Mouse (Mus musculus) neural tube, embryonic 14.5 days (tissue): Measurements from ENCODE around the gene Got1. TPM values are rescaled to one million over a fixed set of nuclear protein-coding genes. Genes with fewer than 3 reads are reported as not detected.

Experiments used
- ATAC-seq: fragments of 200-750 bp; cut with Nextera tagmentation; 2 replicates; pipeline ENCODE4 v1.8.0; 2017; ENCODE audit warnings: low read depth, mild to moderate bottlenecking, moderate TSS enrichment, moderate library complexity
- H3K27ac ChIP-seq: fragments of 300-500 bp; sonication (generic); 2 replicates; pipeline ENCODE4 v1.5.1; 2014; ENCODE audit warnings: low read depth, mild to moderate bottlenecking, control low read depth, low read length, moderate library complexity, mixed read lengths
- H3K27me3 ChIP-seq: fragments of 300-500 bp; sonication (generic); 2 replicates; pipeline ENCODE4 v1.6.1; 2014; ENCODE audit warnings: low read length; ENCODE audit not compliant: control insufficient read depth, insufficient read depth
- H3K36me3 ChIP-seq: fragments of 300-500 bp; sonication (generic); 2 replicates; pipeline ENCODE4 v1.6.1; 2014; ENCODE audit warnings: low read length, mixed read lengths; ENCODE audit not compliant: control insufficient read depth, insufficient read depth
- H3K4me1 ChIP-seq: fragments of 300-500 bp; sonication (generic); 2 replicates; pipeline ENCODE4 v1.6.1; 2014; ENCODE audit warnings: low read length; ENCODE audit not compliant: control insufficient read depth, insufficient read depth
- H3K4me2 ChIP-seq: fragments of 300-500 bp; sonication (generic); 2 replicates; pipeline ENCODE4 v1.6.1; 2014; ENCODE audit warnings: mild to moderate bottlenecking, low read depth, low read length, control low read depth
- H3K4me3 ChIP-seq: fragments of 300-500 bp; sonication (generic); 2 replicates; pipeline ENCODE4 v1.5.1; 2014; ENCODE audit warnings: low read depth, low read length, control low read depth, mixed read lengths
- H3K9ac ChIP-seq: fragments of 300-500 bp; sonication (generic); replicated peaks from 2 replicates; pipeline ENCODE4 v1.6.1; 2014; ENCODE audit warnings: low read depth, mild to moderate bottlenecking, control low read depth, low read length, mixed read lengths
- H3K9me3 ChIP-seq: fragments of 300-500 bp; sonication (generic); 2 replicates; pipeline ENCODE4 v1.6.1; 2016; ENCODE audit warnings: low read length; ENCODE audit not compliant: control insufficient read depth
- WGBS: fragments of 180-500 bp; shearing (Covaris S2); extraction: QIAGEN DNeasy Blood & Tissue Kit; methylation state at CpG from one replicate; pipeline ENCODE4 v1.1.7; 2014; 5-methylcytosine and 5-hydroxymethylcytosine counted together
- polyA plus RNA-seq: library from polyadenylated mRNA; unstranded; fragments of >200 nt; fragmentation: Nextera tagmentation; extraction: Ambion mirVana; gene quantifications from 2 replicates; pipeline ENCODE4 v1.2.1, GENCODE M21; 2014

Gene Got1
- polyA plus RNA-seq, 1 experiment from 2014 or later: 99.5 TPM

DNA sequence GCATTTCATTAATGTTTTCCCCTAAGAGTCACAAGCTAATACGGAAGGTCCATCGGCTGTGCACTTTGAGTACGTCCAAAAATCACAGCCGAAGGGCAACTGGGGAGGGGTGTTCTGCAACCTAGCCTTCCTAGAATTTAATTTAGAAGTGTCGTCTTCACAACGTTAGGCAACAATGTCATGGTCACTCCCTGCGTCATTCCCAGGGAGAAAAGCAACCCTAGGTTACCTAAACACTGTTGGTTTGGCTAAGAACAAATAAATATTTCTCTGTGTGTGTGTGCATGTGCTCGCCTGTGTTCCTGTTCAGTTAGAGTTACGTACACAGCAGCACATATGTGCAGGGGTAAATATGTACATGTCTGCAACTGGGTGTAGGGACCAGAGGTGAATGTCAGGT is 1.6 kb upstream of the Got1 start:
- no peak for ATAC-seq
- Histone ChIP-seq H3K9me3 (no peaks in the 10 kb centered on the region), H3K4me3 (no peak overlapping the region), H3K27ac (no peak overlapping the region), H3K36me3 (no peaks in the 10 kb centered on the region), H3K27me3 (no peaks in the 10 kb centered on the region), H3K4me1 (peaks cover 14% of the 10 kb centered on the region), H3K4me2 (no peak overlapping the region), H3K9ac (no peak overlapping the region)
- 92% methylated on average over 9 of the region's 9 CpGs for WGBS

DNA sequence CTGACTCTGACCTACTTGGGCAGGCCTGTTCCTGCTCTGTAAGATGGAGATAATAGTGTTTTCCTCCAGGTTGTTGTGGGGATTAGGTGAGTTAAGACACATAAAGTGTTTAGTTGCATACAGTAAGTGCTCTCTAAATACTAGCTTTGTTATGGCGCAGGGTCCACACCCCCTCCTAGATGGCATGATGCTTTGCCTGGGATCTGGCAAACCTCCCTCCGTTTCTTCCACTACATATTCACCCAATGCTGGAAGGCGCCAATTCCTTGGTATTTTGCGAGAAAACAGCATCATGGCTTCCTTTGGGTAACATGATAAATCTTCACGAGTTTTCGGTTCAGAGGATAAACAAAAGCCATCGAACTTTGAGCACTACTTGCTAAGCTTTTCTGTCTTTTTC is 1.2 kb upstream of the Got1 start:
- WGBS: 93% methylated on average over 7 of the region's 7 CpGs
- peak overlapping the region; percentile 56; the same call in 1 of the 2 replicates for H3K4me3 ChIP-seq

DNA sequence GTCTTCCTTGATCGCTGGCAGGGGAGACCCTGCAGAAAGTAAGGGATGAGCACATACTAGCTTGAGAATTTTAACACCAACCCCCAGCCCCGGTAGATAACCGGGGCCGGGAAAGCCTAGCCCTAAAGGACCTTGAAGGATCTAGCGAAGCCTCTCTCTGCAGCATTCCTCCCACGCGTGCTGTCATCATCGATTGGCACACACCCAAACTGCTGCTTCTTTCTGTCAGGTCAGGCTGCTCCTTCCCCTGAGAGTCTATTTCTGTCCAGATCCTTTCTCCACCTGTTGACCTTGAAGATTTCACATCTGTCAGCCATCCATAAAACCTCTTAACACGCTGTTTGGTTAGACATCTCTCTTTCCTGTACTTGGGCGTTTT is 688 bp upstream of the Got1 start:
- no peaks in the 10 kb centered on the region for H3K9me3 ChIP-seq
- H3K27ac ChIP-seq: peak overlapping the region; percentile 76
- H3K9ac ChIP-seq: peak overlapping the region; percentile 71
- H3K36me3 ChIP-seq: no peaks in the 10 kb centered on the region
- H3K4me1 ChIP-seq: peaks cover 18% of the 10 kb centered on the region
- WGBS: 21% methylated on average over 10 of the region's 10 CpGs
- peak overlapping the region; percentile 56 for H3K4me3 ChIP-seq
- peak overlapping the region; percentile 76 for H3K4me2 ChIP-seq
- no peaks in the 10 kb centered on the region for H3K27me3 ChIP-seq
- no peak; the same call in 1 of the 2 replicates for ATAC-seq

More for the DNA sequence above, 1.2 kb upstream of the Got1 start:
- Histone ChIP-seq H3K36me3 (no peaks in the 10 kb centered on the region), H3K27ac (no peak overlapping the region), H3K9me3 (no peaks in the 10 kb centered on the region), H3K9ac (no peak overlapping the region; the same call in 1 of the 2 replicates), H3K4me1 (peaks cover 16% of the 10 kb centered on the region), H3K27me3 (no peaks in the 10 kb centered on the region), H3K4me2 (peak overlapping the region; percentile 76)
- no peak for ATAC-seq

DNA sequence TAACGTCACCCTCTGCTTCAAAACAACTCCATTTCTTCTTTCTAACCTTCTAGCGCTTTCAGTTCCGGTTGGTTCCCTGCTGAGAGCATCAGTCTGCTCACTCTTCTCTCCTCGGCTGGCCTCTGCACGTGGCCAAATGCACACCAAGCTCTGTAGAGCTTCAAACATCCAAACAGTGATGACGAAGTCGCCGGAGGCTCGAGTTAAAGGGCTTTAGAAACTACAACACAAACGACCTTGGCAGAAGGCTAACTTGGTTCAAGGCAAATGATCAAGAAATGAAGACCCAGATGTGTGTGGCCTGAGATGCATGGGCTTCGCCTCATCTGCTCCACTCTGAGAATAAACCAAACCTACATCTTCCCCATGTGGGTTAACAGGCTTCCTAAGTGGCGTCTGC is 854 bp downstream of the Got1 start:
- H3K9ac ChIP-seq: peak overlapping the region; percentile 71; the same call in 1 of the 2 replicates
- 6% methylated on average over 12 of the region's 12 CpGs for WGBS
- no peak overlapping the region for H3K27ac ChIP-seq
- H3K4me2 ChIP-seq: peak overlapping the region; percentile 64
- peak overlapping the region; percentile 56 for H3K4me3 ChIP-seq
- no peaks in the 10 kb centered on the region for H3K27me3 ChIP-seq
- no peaks in the 10 kb centered on the region for H3K9me3 ChIP-seq
- H3K36me3 ChIP-seq: no peaks in the 10 kb centered on the region
- H3K4me1 ChIP-seq: peaks cover 18% of the 10 kb centered on the region
- no peak for ATAC-seq

DNA sequence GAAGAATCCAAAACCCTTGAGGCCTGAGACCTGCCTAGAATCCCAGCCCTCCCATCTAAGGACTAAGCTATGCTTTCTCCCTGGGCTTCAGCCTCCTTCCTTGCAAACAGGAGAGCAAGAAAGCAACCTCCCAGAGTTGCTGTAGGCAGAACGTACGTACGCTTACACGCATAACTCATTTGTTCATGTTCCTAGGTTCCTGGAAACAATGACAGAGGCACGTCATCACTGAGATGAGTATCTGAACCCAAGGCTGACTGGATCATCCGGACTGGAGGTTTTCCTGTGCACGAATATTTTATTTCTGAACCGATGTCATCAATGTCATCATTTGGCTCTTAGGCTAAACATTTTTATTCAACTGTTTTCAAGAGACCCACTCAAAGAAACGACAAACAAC is 2.4 kb downstream of the Got1 start:
- H3K9ac ChIP-seq: no peak overlapping the region

DNA sequence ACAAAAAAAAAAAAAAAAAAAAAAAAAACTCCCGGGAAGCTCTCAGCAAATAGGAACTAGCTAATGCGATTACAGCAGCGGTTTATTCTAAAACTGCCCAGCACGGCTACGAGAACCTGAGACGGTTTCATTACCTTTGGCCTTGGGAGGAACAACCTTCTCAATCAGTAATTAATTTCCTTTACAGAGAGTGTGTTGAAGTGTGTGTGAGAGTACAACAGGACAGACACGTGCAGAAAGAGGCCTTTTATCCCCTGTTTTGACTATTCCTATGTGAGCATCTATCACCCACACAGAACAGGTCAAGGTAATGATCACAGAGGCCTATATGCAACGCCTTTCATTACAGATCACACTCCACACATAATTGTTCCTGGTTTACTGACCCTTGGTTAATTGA is 3.0 kb downstream of the Got1 start:
- no peak overlapping the region for H3K4me3 ChIP-seq
- H3K9ac ChIP-seq: no peak overlapping the region
- H3K4me1 ChIP-seq: peaks cover 18% of the 10 kb centered on the region
- H3K36me3 ChIP-seq: no peaks in the 10 kb centered on the region
- no peaks in the 10 kb centered on the region for H3K27me3 ChIP-seq
- H3K4me2 ChIP-seq: peak overlapping the region; percentile 8; the same call in 1 of the 2 replicates
- H3K27ac ChIP-seq: no peak overlapping the region
- H3K9me3 ChIP-seq: no peaks in the 10 kb centered on the region
- ATAC-seq: no peak
- WGBS: 44% methylated on average over 8 of the region's 8 CpGs

More for the DNA sequence above, 2.4 kb downstream of the Got1 start:
- no peak overlapping the region for H3K4me3 ChIP-seq
- H3K27me3 ChIP-seq: no peaks in the 10 kb centered on the region
- peak overlapping the region; percentile 17; the same call in 1 of the 2 replicates for H3K4me2 ChIP-seq
- H3K36me3 ChIP-seq: no peaks in the 10 kb centered on the region
- no peak for ATAC-seq
- H3K27ac ChIP-seq: no peak overlapping the region
- peaks cover 18% of the 10 kb centered on the region for H3K4me1 ChIP-seq
- 87% methylated on average over 9 of the region's 9 CpGs for WGBS
- no peaks in the 10 kb centered on the region for H3K9me3 ChIP-seq

DNA sequence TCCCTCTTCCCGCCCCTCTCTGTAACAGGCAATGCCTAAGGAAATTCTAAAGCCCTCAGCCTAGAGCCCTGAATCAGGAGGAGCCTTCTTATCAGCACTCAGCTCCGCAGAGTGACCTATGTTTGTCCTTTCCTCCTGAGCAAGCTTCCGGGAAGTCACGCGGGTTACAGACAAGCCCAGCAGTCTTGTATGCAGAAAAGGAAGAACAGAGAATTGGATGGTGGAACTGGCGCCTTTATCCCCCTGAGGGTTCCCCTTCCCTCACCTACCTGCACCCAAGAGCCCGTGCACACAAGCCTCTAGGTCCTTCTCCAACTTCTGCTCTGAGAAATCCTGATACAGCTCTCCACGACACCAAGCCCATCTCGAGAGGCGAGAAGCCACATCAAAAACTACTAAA is 4.0 kb downstream of the Got1 start:
- Histone ChIP-seq H3K9me3 (no peaks in the 10 kb centered on the region), H3K4me2 (no peak overlapping the region), H3K36me3 (no peaks in the 10 kb centered on the region), H3K27me3 (no peaks in the 10 kb centered on the region), H3K4me3 (no peak overlapping the region), H3K4me1 (peaks cover 17% of the 10 kb centered on the region), H3K27ac (no peak overlapping the region), H3K9ac (no peak overlapping the region)
- WGBS: 82% methylated on average over 9 of the region's 10 CpGs
- ATAC-seq: no peak

DNA sequence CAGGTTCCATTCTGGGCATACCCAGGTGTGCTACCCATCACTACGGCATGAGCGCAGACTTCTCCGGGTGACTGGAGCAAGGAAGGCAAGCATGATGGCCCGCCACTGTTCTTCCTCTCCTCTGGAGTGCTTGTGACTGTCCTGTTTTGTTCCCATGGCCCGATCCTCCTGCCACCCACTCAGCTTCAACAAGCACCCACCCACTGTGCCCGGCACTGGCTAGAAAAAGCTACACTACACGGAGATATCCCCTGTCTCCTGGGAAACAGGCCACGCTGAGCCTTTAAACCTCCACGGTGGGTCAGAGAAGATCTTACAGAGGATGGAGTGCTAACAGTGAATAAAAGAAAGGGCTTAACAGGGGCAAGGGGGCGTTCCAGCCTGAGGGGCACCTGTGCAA is 5.2 kb downstream of the Got1 start:
- H3K9me3 ChIP-seq: no peaks in the 10 kb centered on the region
- no peak overlapping the region for H3K27ac ChIP-seq
- 87% methylated on average over 10 of the region's 10 CpGs for WGBS
- no peak overlapping the region for H3K9ac ChIP-seq
- no peak for ATAC-seq
- no peaks in the 10 kb centered on the region for H3K27me3 ChIP-seq
- H3K4me3 ChIP-seq: no peak overlapping the region
- H3K36me3 ChIP-seq: no peaks in the 10 kb centered on the region
- no peak overlapping the region for H3K4me2 ChIP-seq
- peaks cover 11% of the 10 kb centered on the region; the same call in 1 of the 2 replicates for H3K4me1 ChIP-seq

DNA sequence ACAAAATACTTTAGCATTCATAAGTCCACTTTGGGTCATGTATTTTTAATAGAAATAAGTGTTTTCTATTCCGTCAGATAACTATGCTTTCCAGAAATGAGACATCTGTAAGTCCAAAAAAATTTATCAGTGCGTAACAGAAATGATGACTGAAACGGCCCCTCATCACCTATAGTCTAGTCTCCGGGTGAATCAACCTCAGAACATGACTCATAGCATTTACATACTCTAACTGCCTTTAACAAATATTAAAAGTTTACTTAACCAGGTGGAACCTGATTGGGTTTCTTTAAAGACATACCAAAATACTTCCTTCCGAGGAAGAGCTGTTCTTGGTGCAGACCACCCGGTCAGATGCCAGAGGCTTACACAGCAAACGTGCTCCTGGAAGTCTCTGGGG is 6.1 kb downstream of the Got1 start:
- H3K9ac ChIP-seq: no peak overlapping the region
- no peak overlapping the region for H3K27ac ChIP-seq
- ATAC-seq: no peak
- no peaks in the 10 kb centered on the region for H3K9me3 ChIP-seq
- no peak overlapping the region for H3K4me3 ChIP-seq
- H3K27me3 ChIP-seq: no peaks in the 10 kb centered on the region
- peaks cover 8% of the 10 kb centered on the region; the same call in 1 of the 2 replicates for H3K4me1 ChIP-seq
- H3K36me3 ChIP-seq: no peaks in the 10 kb centered on the region
- 87% methylated on average over 7 of the region's 7 CpGs for WGBS
- no peak overlapping the region for H3K4me2 ChIP-seq
